Mouse (Mus musculus): Measurements from ENCODE around the gene Lix1.

GRCm38 (mm10) chr17:17438576-17439191 lies 36.2 kb downstream of the Lix1 start:
- TF ChIP-seq CTCF (IDR thresholded peaks at IDR 0.05; ENCODE audit: low read depth, low read length) (no peak), EP300 (IDR thresholded peaks at IDR 0.05; ENCODE audit: insufficient read depth, low read depth, low read length) (no peak)
